Mouse (Mus musculus) forebrain, embryonic 15.5 days (tissue): ENCODE measurements at regions not wholly inside any gene's neighbourhood (a gene's known extent, or its start where the extent isn't known, plus 50 kb on each side); places are given as distances from the start of the nearest gene placed in this dataset.

Experiments used
- ATAC-seq: fragments of 200-750 bp; cut with Nextera tagmentation; replicated peaks from 2 replicates; pipeline ENCODE4 v1.8.0; 2017; ENCODE audit warnings: mild to moderate bottlenecking, moderate TSS enrichment, moderate library complexity
- H3K27ac ChIP-seq: fragments of 300-500 bp; sonication (generic); replicated peaks from 2 replicates; pipeline ENCODE4 v1.5.1; 2015; ENCODE audit warnings: mild to moderate bottlenecking, inconsistent platforms
- H3K27me3 ChIP-seq: fragments of 300-500 bp; sonication (generic); 2 replicates; pipeline ENCODE4 v1.6.1; 2015; ENCODE audit warnings: inconsistent platforms
- H3K36me3 ChIP-seq: fragments of 300-500 bp; sonication (generic); 2 replicates; pipeline ENCODE4 v1.6.1; 2015; ENCODE audit warnings: mild to moderate bottlenecking, inconsistent platforms
- H3K4me1 ChIP-seq: fragments of 300-500 bp; sonication (generic); 2 replicates; pipeline ENCODE4 v1.6.1; 2015; ENCODE audit warnings: inconsistent platforms
- H3K4me2 ChIP-seq: fragments of 300-500 bp; sonication (generic); replicated peaks from 2 replicates; pipeline ENCODE4 v1.6.1; 2015; ENCODE audit warnings: mild to moderate bottlenecking, inconsistent platforms
- H3K4me3 ChIP-seq: fragments of 300-500 bp; sonication (generic); 2 replicates; pipeline ENCODE4 v1.5.1; 2015; ENCODE audit warnings: mild to moderate bottlenecking, inconsistent platforms
- H3K9ac ChIP-seq: fragments of 300-500 bp; sonication (generic); replicated peaks from 2 replicates; pipeline ENCODE4 v1.6.1; 2015; ENCODE audit warnings: mild to moderate bottlenecking, inconsistent platforms
- H3K9me3 ChIP-seq: fragments of 300-500 bp; sonication (generic); 2 replicates; pipeline ENCODE4 v1.6.1; 2016; ENCODE audit warnings: inconsistent platforms
- WGBS: fragments of 180-500 bp; shearing (Covaris S2); methylation state at CpG from one replicate; pipeline ENCODE4 v1.1.7; 2015; ENCODE audit warnings: mixed read lengths; 5-methylcytosine and 5-hydroxymethylcytosine counted together

DNA sequence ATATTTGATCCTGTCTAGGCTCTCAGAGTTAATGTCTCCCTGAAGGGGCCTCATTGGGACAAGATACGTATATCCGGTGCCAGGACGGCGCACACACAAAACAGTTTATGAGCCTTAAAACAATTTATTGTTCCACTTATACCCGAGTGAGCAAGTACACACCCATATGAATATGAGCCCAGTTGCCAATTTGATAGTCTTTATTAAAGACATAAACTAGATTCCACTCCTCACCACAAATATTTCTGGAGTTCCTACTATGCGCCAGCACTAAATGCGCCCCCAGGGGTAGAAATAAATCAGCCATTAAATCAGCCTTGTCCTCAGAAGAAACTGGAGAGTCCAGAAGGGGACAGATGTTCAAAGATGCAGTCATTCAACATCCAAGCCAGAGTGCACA is 54.3 kb upstream of the Dlg1 start:
- H3K4me2 ChIP-seq, result no peak overlapping the region
- H3K4me1 ChIP-seq, result no peaks in the 10 kb centered on the region
- 93% methylated on average over 7 of the region's 7 CpGs for WGBS
- H3K27me3 ChIP-seq, result no peaks in the 10 kb centered on the region
- no peaks in the 10 kb centered on the region for H3K36me3 ChIP-seq
- no peak overlapping the region for H3K27ac ChIP-seq
- H3K9ac ChIP-seq, result no peak overlapping the region
- no peak for ATAC-seq
- H3K9me3 ChIP-seq, result no peaks in the 10 kb centered on the region
- H3K4me3 ChIP-seq, result no peak overlapping the region

DNA sequence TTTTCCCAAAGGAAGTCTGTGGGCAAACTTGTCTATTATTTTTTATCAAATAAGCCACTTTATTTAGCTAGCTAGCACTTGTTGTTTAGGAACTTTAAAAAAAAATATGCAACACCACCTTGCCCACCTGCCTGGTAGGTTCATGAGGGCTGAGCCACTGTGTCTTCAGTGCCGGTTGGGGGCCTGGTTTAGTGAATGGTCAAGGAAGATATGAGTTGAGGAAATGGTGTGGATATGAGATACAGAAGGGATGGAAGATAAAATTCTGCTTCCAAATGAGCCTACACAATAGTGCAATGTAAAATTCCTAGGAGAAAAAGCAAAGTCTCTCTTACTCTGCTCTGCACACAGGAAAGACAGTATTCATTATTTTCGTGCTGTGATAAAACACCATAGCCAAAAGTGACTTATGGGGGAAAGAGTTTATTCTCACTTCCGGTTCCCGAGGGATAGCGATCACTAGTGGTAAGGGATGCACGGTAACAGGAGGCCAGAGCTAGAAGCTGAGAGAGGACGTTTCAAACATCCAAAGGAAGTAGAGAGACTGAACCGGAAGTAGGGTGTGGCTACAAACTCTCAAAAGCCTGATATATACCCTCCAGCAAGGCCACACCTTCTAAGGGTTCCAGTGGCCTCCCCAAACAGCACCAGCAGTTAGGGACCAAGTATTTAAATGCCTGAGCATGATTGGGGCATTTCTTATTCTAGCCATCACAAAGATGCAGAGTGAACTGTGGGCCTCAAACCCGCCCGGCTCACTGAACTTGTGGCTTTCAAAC is 53.7 kb upstream of the Dlg1 start:
- no peak overlapping the region for H3K9ac ChIP-seq

More for the DNA sequence above, 53.7 kb upstream of the Dlg1 start:
- Histone ChIP-seq H3K4me2 (no peak overlapping the region), H3K27ac (no peak overlapping the region), H3K9me3 (no peaks in the 10 kb centered on the region), H3K4me3 (no peak overlapping the region), H3K36me3 (no peaks in the 10 kb centered on the region), H3K27me3 (no peaks in the 10 kb centered on the region), H3K4me1 (no peaks in the 10 kb centered on the region)
- no peak for ATAC-seq
- 90% methylated on average over 10 of the region's 10 CpGs for WGBS
